Mouse (Mus musculus) skeletal muscle tissue, adult 2 months (tissue): ENCODE results near the gene Ptpn23.
"Not testable (repeated sequence)": the region's sequence is repeated elsewhere in the genome, so short reads cannot be mapped to it uniquely, and the experiment has no call there.

Experiments
- DNase-seq: peaks from one replicate; pipeline ENCODE4 v3.0.0-alpha.2; 2012; ENCODE audit warnings: low read depth, low spot score

The Ptpn23 gene

GRCm38 (mm10) chr9:110384369-110384929, 23.6 kb downstream of the Ptpn23 start:
- no peak for DNase-seq

GRCm38 (mm10) chr9:110381292-110381691, 26.7 kb downstream of the Ptpn23 start:
- no peak for DNase-seq

- no peak for DNase-seq
Observed at GRCm38 (mm10) chr9:110380662-110381061, 27.4 kb downstream of the Ptpn23 start.

GRCm38 (mm10) chr9:110379361-110379760, 28.7 kb downstream of the Ptpn23 start:
- DNase-seq: no peak

GRCm38 (mm10) chr9:110377655-110378054, 30.4 kb downstream of the Ptpn23 start:
- DNase-seq: not testable (repeated sequence)

- no peak for DNase-seq
Observed at GRCm38 (mm10) chr9:110375668-110376067, 32.3 kb downstream of the Ptpn23 start.

- DNase-seq: no peak
Observed at GRCm38 (mm10) chr9:110373871-110374270, 34.1 kb downstream of the Ptpn23 start.

GRCm38 (mm10) chr9:110369860-110370259, 38.2 kb downstream of the Ptpn23 start:
- DNase-seq: no peak

- DNase-seq: no peak
Observed at GRCm38 (mm10) chr9:110366746-110367145, 41.3 kb downstream of the Ptpn23 start.

GRCm38 (mm10) chr9:110362337-110362736, 45.7 kb downstream of the Ptpn23 start:
- DNase-seq: no peak

- DNase-seq: no peak
Observed at GRCm38 (mm10) chr9:110361299-110361698, 46.7 kb downstream of the Ptpn23 start.

GRCm38 (mm10) chr9:110358341-110358740, 49.7 kb downstream of the Ptpn23 start:
- no peak for DNase-seq

- no peak for DNase-seq
Observed at GRCm38 (mm10) chr9:110351932-110352632, 55.9 kb downstream of the Ptpn23 start.

GRCm38 (mm10) chr9:110351350-110351749, 56.7 kb downstream of the Ptpn23 start:
- no peak for DNase-seq

- no peak for DNase-seq
Observed at GRCm38 (mm10) chr9:110350612-110351011, 57.4 kb downstream of the Ptpn23 start.

GRCm38 (mm10) chr9:110350188-110350587, 57.8 kb downstream of the Ptpn23 start:
- no peak for DNase-seq

GRCm38 (mm10) chr9:110348899-110349298, 59.1 kb downstream of the Ptpn23 start:
- DNase-seq: no peak

GRCm38 (mm10) chr9:110345057-110345739, 62.8 kb downstream of the Ptpn23 start:
- no peak for DNase-seq

- no peak for DNase-seq
Observed at GRCm38 (mm10) chr9:110343805-110344204, 64.2 kb downstream of the Ptpn23 start.

- DNase-seq: no peak
Observed at GRCm38 (mm10) chr9:110342008-110342407, 66.0 kb downstream of the Ptpn23 start.

GRCm38 (mm10) chr9:110340037-110340750, 67.8 kb downstream of the Ptpn23 start:
- DNase-seq: no peak
